Mouse (Mus musculus) heart, postnatal 0 days (tissue): Measurements from ENCODE around the gene Evi5. TPM values are rescaled to one million over a fixed set of nuclear protein-coding genes. Genes with fewer than 3 reads are reported as not detected.

Experiments used
- ATAC-seq: fragments of 200-750 bp; cut with Nextera tagmentation; 2 replicates; pipeline ENCODE4 v1.8.0; 2017; ENCODE audit warnings: low read depth, moderate number of reproducible peaks, moderate library complexity; ENCODE audit not compliant: insufficient read depth
- DNase-seq: peaks from one replicate; pipeline ENCODE4 v3.0.0-alpha.2; 2016; ENCODE audit warnings: low spot score
- H3K27ac ChIP-seq: fragments of 300-500 bp; sonication (generic); 2 replicates; pipeline ENCODE4 v1.5.1; 2014; ENCODE audit warnings: low read depth, mild to moderate bottlenecking
- H3K27me3 ChIP-seq: fragments of 300-500 bp; sonication (generic); 2 replicates; pipeline ENCODE4 v1.6.1; 2014; ENCODE audit warnings: low read length, mixed read lengths; ENCODE audit not compliant: control insufficient read depth, insufficient read depth
- H3K36me3 ChIP-seq: fragments of 300-500 bp; sonication (generic); replicated peaks from 2 replicates; pipeline ENCODE4 v1.6.1; 2014; ENCODE audit warnings: low read length, mixed read lengths; ENCODE audit not compliant: control insufficient read depth, insufficient read depth
- H3K4me1 ChIP-seq: fragments of 300-500 bp; sonication (generic); 2 replicates; pipeline ENCODE4 v1.6.1; 2014; ENCODE audit warnings: antibody characterized with exemption; ENCODE audit not compliant: control insufficient read depth, insufficient read depth
- H3K4me2 ChIP-seq: fragments of 300-500 bp; sonication (generic); 2 replicates; pipeline ENCODE4 v1.6.1; 2014; ENCODE audit warnings: low read depth, mild to moderate bottlenecking, low read length, moderate library complexity
- H3K4me3 ChIP-seq: fragments of 300-500 bp; sonication (generic); 2 replicates; pipeline ENCODE4 v1.5.1; 2014; ENCODE audit warnings: low read depth, low read length
- H3K9ac ChIP-seq: fragments of 300-500 bp; sonication (generic); replicated peaks from 2 replicates; pipeline ENCODE4 v1.6.1; 2014; ENCODE audit warnings: low read depth, low read length, mixed read lengths
- H3K9me3 ChIP-seq: fragments of 300-500 bp; sonication (generic); replicated peaks from 2 replicates; pipeline ENCODE4 v1.6.1; 2016; ENCODE audit warnings: low read length; ENCODE audit not compliant: control insufficient read depth
- CTCF ChIP-seq: IDR thresholded peaks from 2 replicates; pipeline ENCODE4 v1.5.1; 2016; ENCODE audit warnings: antibody characterized with exemption, control low read depth, low read depth
- EP300 ChIP-seq: IDR thresholded peaks from 2 replicates; pipeline ENCODE4 v1.6.1; 2016; ENCODE audit warnings: antibody characterized with exemption, low read depth
- WGBS: fragments of 180-500 bp; shearing (Covaris S2); extraction: QIAGEN DNeasy Blood & Tissue Kit; methylation state at CpG from one replicate; pipeline ENCODE4 v1.1.7; 2014; 5-methylcytosine and 5-hydroxymethylcytosine counted together
- polyA plus RNA-seq: library from polyadenylated mRNA; unstranded; fragments of >200 nt; fragmentation: Nextera tagmentation; extraction: Ambion mirVana; gene quantifications from 2 replicates; pipeline ENCODE4 v1.2.1, GENCODE M21; 2015
- total RNA-seq: library from RNA; depleted of rRNA; stranded (reverse); fragments of >200 nt; gene quantifications from 2 replicates; pipeline ENCODE4 v1.2.3, GENCODE M21; 2014; ENCODE audit warnings: low replicate concordance

The Evi5 gene
- total and polyA plus RNA-seq, 2 experiments from 2014 or later, result 38.4 to 66.6 TPM

GRCm38 (mm10) chr5:107787682-107788443 lies 87.0 kb downstream of the Evi5 start:
- Histone ChIP-seq H3K9ac (no peak overlapping the region), H3K4me3 (no peak overlapping the region), H3K4me2 (no peak overlapping the region), H3K36me3 (peaks cover 27% of the 10 kb centered on the region; the same call in 1 of the 2 replicates), H3K4me1 (no peaks in the 10 kb centered on the region), H3K9me3 (no peaks in the 10 kb centered on the region), H3K27ac (no peak overlapping the region), H3K27me3 (no peaks in the 10 kb centered on the region)
- DNase-seq, result no peak
- 72% methylated on average over 7 of the region's 7 CpGs for WGBS
- ATAC-seq, result no peak
- no peak for TF ChIP-seq EP300

- H3K36me3 ChIP-seq, result peaks cover 24% of the 10 kb centered on the region
- 92% methylated on average over 1 of the region's 1 CpGs for WGBS
- no peak overlapping the region for H3K27ac ChIP-seq
Measured at GRCm38 (mm10) chr5:107782360-107782759, 92.5 kb downstream of the Evi5 start.

GRCm38 (mm10) chr5:107778763-107779162 lies 96.1 kb downstream of the Evi5 start:
- no peak for TF ChIP-seq CTCF
- TF ChIP-seq EP300, result no peak
- DNase-seq (no peak), ATAC-seq (no peak)
- Histone ChIP-seq H3K9ac (no peak overlapping the region), H3K4me1 (no peaks in the 10 kb centered on the region), H3K27ac (no peak overlapping the region), H3K27me3 (no peaks in the 10 kb centered on the region), H3K4me2 (no peak overlapping the region), H3K4me3 (no peak overlapping the region), H3K9me3 (no peaks in the 10 kb centered on the region), H3K36me3 (peaks cover 15% of the 10 kb centered on the region)
- WGBS, result 87% methylated on average over 3 of the region's 3 CpGs

More at GRCm38 (mm10) chr5:107782360-107782759, 92.5 kb downstream of the Evi5 start:
- no peaks in the 10 kb centered on the region for H3K4me1 ChIP-seq
- no peaks in the 10 kb centered on the region for H3K9me3 ChIP-seq
- DNase-seq (no peak), ATAC-seq (no peak)
- H3K4me2 ChIP-seq, result no peak overlapping the region
- no peaks in the 10 kb centered on the region for H3K27me3 ChIP-seq
- no peak overlapping the region for H3K4me3 ChIP-seq
- no peak for TF ChIP-seq EP300
- TF ChIP-seq CTCF, result no peak
- H3K9ac ChIP-seq, result no peak overlapping the region

- WGBS, result 91% methylated on average over 1 of the region's 1 CpGs
- Histone ChIP-seq H3K4me3 (no peak overlapping the region), H3K4me1 (no peaks in the 10 kb centered on the region), H3K27ac (no peak overlapping the region), H3K9me3 (no peaks in the 10 kb centered on the region), H3K36me3 (peaks cover 9% of the 10 kb centered on the region), H3K9ac (no peak overlapping the region), H3K27me3 (no peaks in the 10 kb centered on the region), H3K4me2 (no peak overlapping the region)
- ATAC-seq (no peak), DNase-seq (no peak)
- no peak for TF ChIP-seq EP300
- no peak for TF ChIP-seq CTCF
Measured at GRCm38 (mm10) chr5:107777545-107777830, 97.4 kb downstream of the Evi5 start.

- peaks cover 7% of the 10 kb centered on the region for H3K36me3 ChIP-seq
- WGBS, result 86% methylated on average over 4 of the region's 4 CpGs
- DNase-seq (no peak), ATAC-seq (no peak)
- H3K9ac ChIP-seq, result no peak overlapping the region
- no peaks in the 10 kb centered on the region for H3K4me1 ChIP-seq
- H3K27me3 ChIP-seq, result no peaks in the 10 kb centered on the region
- H3K4me2 ChIP-seq, result no peak overlapping the region
- no peak overlapping the region for H3K4me3 ChIP-seq
- H3K9me3 ChIP-seq, result no peaks in the 10 kb centered on the region
- TF ChIP-seq EP300 (no peak), CTCF (no peak)
- H3K27ac ChIP-seq, result no peak overlapping the region
Measured at GRCm38 (mm10) chr5:107776777-107777544, 97.9 kb downstream of the Evi5 start.
